Mouse (Mus musculus): ENCODE results near the gene Rbm48. TPM values are rescaled to one million over a fixed set of nuclear protein-coding genes. Genes with fewer than 3 reads are reported as not detected.

Rbm48 gene
- polyA plus RNA-seq (2012; rRNA removed; ENCODE audit: low replicate concordance): 6.2 and 7.1 TPM in 2 replicates

GRCm38 (mm10) chr5:3596399-3596766, at the start of gene Rbm48:
Rbm48 (minus strand) TSS chr5:3596585.

GRCm38 (mm10) chr5:3595693-3596398, 539 bp downstream of the Rbm48 start, which contains the start of gene Pex1:
Pex1 (plus strand) TSS chr5:3596066.

GRCm38 (mm10) chr5:3571266-3571665, 25.1 kb downstream of the Rbm48 start, which contains the start of gene 1700109H08Rik:
1700109H08Rik (plus strand) TSS chr5:3571566.

DNA sequence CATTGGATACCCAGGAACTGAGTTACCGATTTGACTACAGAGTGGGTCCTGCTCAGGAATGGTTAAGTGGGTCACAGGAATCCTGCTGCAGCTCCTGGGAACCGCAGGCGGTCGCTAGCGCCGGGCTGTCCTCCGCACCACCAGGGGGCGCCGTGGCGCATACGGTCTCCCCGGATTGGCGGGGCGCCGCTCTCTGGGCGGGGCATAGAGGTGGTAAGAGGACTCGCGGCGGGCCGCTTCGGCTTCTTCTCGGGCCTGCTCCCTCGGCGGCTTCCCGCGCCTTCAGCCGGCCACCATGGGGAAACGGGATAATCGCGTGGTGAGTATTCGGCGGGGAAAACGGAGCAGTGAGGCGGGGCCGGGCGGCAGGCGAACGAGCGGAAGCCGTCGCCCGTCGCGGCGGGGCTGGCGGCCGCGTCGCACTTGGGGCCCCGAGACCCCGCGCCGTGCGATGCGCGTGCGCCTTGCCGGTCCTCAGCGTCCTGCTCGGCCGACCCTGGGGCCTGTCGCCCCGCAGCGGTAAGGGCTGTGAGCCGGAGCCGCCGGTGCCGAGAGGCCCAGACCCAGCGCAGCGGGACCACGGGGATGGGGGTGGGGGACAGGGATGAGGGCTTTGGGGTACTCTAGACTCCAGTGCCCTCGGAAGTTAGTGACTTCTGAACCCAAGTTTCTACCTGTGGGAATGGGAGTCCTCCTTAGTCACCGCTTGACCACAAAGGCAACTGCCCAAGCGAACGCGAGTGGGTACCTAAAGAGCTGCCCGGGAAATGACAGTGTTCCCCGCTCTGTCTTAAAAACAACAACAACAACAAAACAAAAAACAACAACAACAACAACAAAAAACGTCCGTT, 52.5 kb downstream of the Rbm48 start, which contains the start of gene Fam133b:
Gene Fam133b (plus strand): TSS at position 205 of the 851 bp plus-strand sequence.

Other genes with a start within 250 kb of the Rbm48 start
- gene Fam133b, start 52.8 kb downstream of the Rbm48 start, polyA plus RNA-seq (2012; rRNA removed; ENCODE audit: low replicate concordance): 6.0 and 8.3 TPM in 2 replicates
- gene 1700109H08Rik, start 25.0 kb downstream of the Rbm48 start, polyA plus RNA-seq (2012; rRNA removed; ENCODE audit: low replicate concordance): 1.9 and 2.7 TPM in 2 replicates
- gene Pex1, start 519 bp downstream of the Rbm48 start, polyA plus RNA-seq (2012; rRNA removed; ENCODE audit: low replicate concordance): 12.4 and 13.1 TPM in 2 replicates
- not detected in 2 replicates for gene Tmbim7, start 54.6 kb upstream of the Rbm48 start, polyA plus RNA-seq (2012; rRNA removed; ENCODE audit: low replicate concordance)
- gene Gatad1, start 60.6 kb upstream of the Rbm48 start, polyA plus RNA-seq (2012; rRNA removed; ENCODE audit: low replicate concordance): 61.3 and 74.1 TPM in 2 replicates
- gene Ankib1, start 206.3 kb upstream of the Rbm48 start, polyA plus RNA-seq (2012; rRNA removed; ENCODE audit: low replicate concordance): 10.3 and 13.5 TPM in 2 replicates
- 10.7 and 14.5 TPM in 2 replicates for gene Krit1, start 206.6 kb upstream of the Rbm48 start, polyA plus RNA-seq (2012; rRNA removed; ENCODE audit: low replicate concordance)
- gene Lrrd1, start 248.6 kb upstream of the Rbm48 start, polyA plus RNA-seq (2012; rRNA removed; ENCODE audit: low replicate concordance): 0.05 TPM in 1 of 2 replicates, not detected in the other

All from subcutaneous adipose tissue, adult 2 months (tissue).